Mouse (Mus musculus) kidney, postnatal 14 days (tissue): Measurements from ENCODE around the gene Adora3.

ENCODE experiments used
- DNase-seq: peaks from one replicate; pipeline ENCODE4 v3.0.0; 2022; ENCODE audit warnings: mixed read lengths

Adora3 gene

DNA sequence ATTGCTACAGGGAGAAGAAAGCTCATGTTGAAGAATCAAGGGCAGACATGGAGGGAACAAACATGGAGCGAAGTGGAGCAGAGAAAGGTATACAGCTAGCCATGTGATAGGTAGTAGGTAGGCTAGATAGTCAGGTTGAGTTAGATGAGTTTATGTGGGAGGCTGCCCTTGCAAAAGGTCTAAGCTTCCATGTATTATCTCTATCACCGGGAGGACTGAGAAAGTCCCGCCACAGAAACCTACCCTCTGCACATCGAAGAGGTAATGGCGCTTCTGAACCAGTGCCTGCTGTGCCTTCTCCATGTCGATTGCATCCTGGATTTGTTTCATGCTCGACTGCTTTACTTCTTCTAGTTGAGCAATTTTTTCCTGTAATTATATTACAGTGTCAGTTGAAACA is 80.7 kb downstream of the Adora3 start:
- DNase-seq, result no peak

DNA sequence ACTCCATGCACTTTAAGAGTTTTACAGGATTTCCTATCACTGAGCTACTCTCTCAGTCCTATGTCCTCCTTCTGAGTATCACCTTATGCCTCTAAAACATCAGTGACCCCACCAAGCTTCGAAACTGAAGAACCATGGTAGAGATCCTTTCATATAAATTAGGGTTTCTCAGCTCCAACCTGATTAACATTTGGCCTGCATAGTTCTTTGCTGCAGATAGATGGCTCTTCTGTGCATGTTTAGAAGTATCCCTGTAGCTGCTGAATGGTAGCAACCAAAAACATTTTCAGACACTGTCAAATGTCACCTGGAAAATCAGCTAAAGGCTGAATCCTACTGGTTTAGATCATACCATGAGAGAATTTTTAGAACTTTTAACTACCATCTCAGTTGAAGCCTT is 86.6 kb downstream of the Adora3 start:
- no peak for DNase-seq

DNA sequence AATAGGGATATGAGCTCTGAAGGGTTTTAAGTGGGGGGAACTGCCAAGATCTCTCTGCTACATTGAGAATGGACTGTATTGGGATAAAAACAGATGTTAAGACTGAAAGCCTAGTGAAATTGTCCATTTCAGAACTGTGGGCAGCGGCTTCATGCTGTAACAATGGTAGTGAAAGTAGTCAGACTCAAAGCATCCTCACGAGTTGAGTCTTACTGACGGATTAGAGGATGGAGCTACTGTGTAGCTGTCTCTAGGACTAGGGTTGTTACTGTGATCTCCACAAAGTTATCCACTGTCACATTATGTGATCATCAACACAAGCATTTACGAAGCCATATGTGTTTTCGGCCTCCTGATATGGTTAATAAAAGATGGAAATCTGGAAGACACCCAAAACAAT is 87.5 kb downstream of the Adora3 start:
- no peak for DNase-seq
